Mouse (Mus musculus): ENCODE measurements around the gene Slc6a17. TPM values are rescaled to one million over a fixed set of nuclear protein-coding genes. Genes with fewer than 3 reads are reported as not detected.

The Slc6a17 gene
- 100 to 1,000 TPM; 396 to 412 TPM for total RNA-seq (2021)

GRCm38 (mm10) chr3:107517631-107518108 is at the start of gene Slc6a17:
TSS of gene Slc6a17 (minus strand) at chr3:107518018.
- DNase-seq (ENCODE audit: low spot score in 2 of 2) = peak; percentile 86 to 89
- intact Hi-C loops (cut with DNase I) = no loop called here

- intact Hi-C loops (cut with DNase I) = no loop called here
- DNase-seq (ENCODE audit: low spot score in 2 of 2) = no peak
Observed at GRCm38 (mm10) chr3:107565331-107565730, 47.5 kb upstream of the Slc6a17 start.

- intact Hi-C loops (cut with DNase I) = no loop called here
- DNase-seq (ENCODE audit: low spot score in 2 of 2) = no peak
Observed at GRCm38 (mm10) chr3:107563880-107564279, 46.1 kb upstream of the Slc6a17 start.

GRCm38 (mm10) chr3:107562591-107562990 is 44.8 kb upstream of the Slc6a17 start:
- intact Hi-C loops (cut with DNase I) = no loop called here
- DNase-seq (ENCODE audit: low spot score in 2 of 2) = no peak

GRCm38 (mm10) chr3:107562104-107562503 is 44.3 kb upstream of the Slc6a17 start:
- no peak for DNase-seq (ENCODE audit: low spot score in 2 of 2)
- intact Hi-C loops (cut with DNase I) = no loop called here

GRCm38 (mm10) chr3:107559183-107559582 is 41.4 kb upstream of the Slc6a17 start:
- DNase-seq (ENCODE audit: low spot score in 2 of 2) = peak; percentile 64 to 66
- intact Hi-C loops (cut with DNase I) = loop anchor here (2.0 to 5.0 kb wide), 2 partner anchors 20 to 53 kb away; no protein-coding TSS in a partner anchor

- intact Hi-C loops (cut with DNase I) = loop anchor here (2.0 to 5.0 kb wide), 2 partner anchors 20 to 54 kb away; no protein-coding TSS in a partner anchor
- no peak for DNase-seq (ENCODE audit: low spot score in 2 of 2)
Observed at GRCm38 (mm10) chr3:107558740-107559139, 40.9 kb upstream of the Slc6a17 start.

- no peak for DNase-seq (ENCODE audit: low spot score in 2 of 2)
- intact Hi-C loops (cut with DNase I) = loop anchor here (5.0 kb wide), 1 partner anchor 57 kb away; no protein-coding TSS in a partner anchor
Observed at GRCm38 (mm10) chr3:107554842-107555241, 37.0 kb upstream of the Slc6a17 start, which contains the start of gene Ubl4b. TSS of gene Ubl4b (minus strand) at chr3:107555073.

- peak; percentile 66 to 71 for DNase-seq (ENCODE audit: low spot score in 2 of 2)
- intact Hi-C loops (cut with DNase I) = no loop called here
Observed at GRCm38 (mm10) chr3:107550409-107551049, 32.7 kb upstream of the Slc6a17 start.

- intact Hi-C loops (cut with DNase I) = loop anchor here (5.0 kb wide), 1 partner anchor 35 kb away; no protein-coding TSS in a partner anchor
Observed at GRCm38 (mm10) chr3:107546956-107547355, 29.1 kb upstream of the Slc6a17 start.

GRCm38 (mm10) chr3:107545716-107546412 is 28.0 kb upstream of the Slc6a17 start:
- intact Hi-C loops (cut with DNase I) = loop anchor here (5.0 kb wide), 1 partner anchor 36 kb away; no protein-coding TSS in a partner anchor
- no peak for DNase-seq (ENCODE audit: low spot score in 2 of 2)

More at GRCm38 (mm10) chr3:107546956-107547355, 29.1 kb upstream of the Slc6a17 start:
- no peak for DNase-seq (ENCODE audit: low spot score in 2 of 2)

- peak in 1 of 2 experiments; percentile 10 for DNase-seq (ENCODE audit: low spot score in 2 of 2)
- intact Hi-C loops (cut with DNase I) = loop anchor here (5.0 kb wide), 1 partner anchor 37 kb away; no protein-coding TSS in a partner anchor
Observed at GRCm38 (mm10) chr3:107545278-107545677, 27.5 kb upstream of the Slc6a17 start.

GRCm38 (mm10) chr3:107543158-107544080 is 25.6 kb upstream of the Slc6a17 start:
- intact Hi-C loops (cut with DNase I) = no loop called here
- no peak for DNase-seq (ENCODE audit: low spot score in 2 of 2)

GRCm38 (mm10) chr3:107542584-107542983 is 24.8 kb upstream of the Slc6a17 start:
- intact Hi-C loops (cut with DNase I) = no loop called here
- DNase-seq (ENCODE audit: low spot score in 2 of 2) = no peak

GRCm38 (mm10) chr3:107537504-107537889 is 19.7 kb upstream of the Slc6a17 start:
- intact Hi-C loops (cut with DNase I) = loop anchor here (2.0 kb wide), 2 partner anchors 31 to 55 kb away; no protein-coding TSS in a partner anchor

GRCm38 (mm10) chr3:107536810-107537503 is 19.1 kb upstream of the Slc6a17 start:
- intact Hi-C loops (cut with DNase I) = loop anchor here (2.0 kb wide), 2 partner anchors 30 to 54 kb away; no protein-coding TSS in a partner anchor
- DNase-seq (ENCODE audit: low spot score in 2 of 2) = peak; percentile 86 to 96

More at GRCm38 (mm10) chr3:107537504-107537889, 19.7 kb upstream of the Slc6a17 start:
- DNase-seq (ENCODE audit: low spot score in 2 of 2) = no peak

- peak in 1 of 2 experiments; percentile 87 for DNase-seq (ENCODE audit: low spot score in 2 of 2)
- intact Hi-C loops (cut with DNase I) = no loop called here
Observed at GRCm38 (mm10) chr3:107534951-107535350, 17.1 kb upstream of the Slc6a17 start.

GRCm38 (mm10) chr3:107533532-107533931 is 15.7 kb upstream of the Slc6a17 start:
- intact Hi-C loops (cut with DNase I) = no loop called here
- DNase-seq (ENCODE audit: low spot score in 2 of 2) = no peak

GRCm38 (mm10) chr3:107530581-107530980 is 12.8 kb upstream of the Slc6a17 start:
- intact Hi-C loops (cut with DNase I) = no loop called here

More at GRCm38 (mm10) chr3:107530581-107530980, 12.8 kb upstream of the Slc6a17 start:
- DNase-seq (ENCODE audit: low spot score in 2 of 2) = no peak
